In the genomic region with DNA sequence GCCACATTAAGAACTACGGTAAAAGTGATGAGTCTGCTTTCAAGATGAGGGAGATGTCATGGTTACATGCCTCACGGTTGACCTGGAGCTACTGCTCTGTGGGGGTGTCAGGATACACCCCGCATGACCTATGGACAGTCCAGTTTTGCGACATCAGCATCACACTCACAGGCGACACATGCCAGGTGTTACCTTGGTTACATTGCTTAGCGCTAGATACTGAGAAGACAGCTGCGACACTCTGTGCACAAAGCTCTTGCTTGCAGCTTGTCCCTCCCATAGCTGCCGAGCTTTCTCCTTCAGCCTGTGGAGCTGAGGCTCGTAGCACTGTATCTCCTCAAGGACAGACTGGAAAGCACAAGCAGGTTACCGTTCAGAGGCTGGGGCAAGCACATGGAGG, we compare ENCODE assay signal across 13 mouse cellular contexts.
DNase-seq lines count a peak whose midpoint lies in the region; ATAC-seq and TF ChIP-seq lines count a peak whose summit lies in the region.
"Had no signal": no experiment of that assay in that cellular context is flagged by ENCODE, and none has a peak within 500 bp of the region (broad histone marks: within the 10 kb centered on the region; RNA-seq: fewer than 3 reads in every experiment).

No protein-coding gene starts in this region.

- no peak overlapping the region for H3K27ac ChIP-seq in liver, postnatal 0 days (ENCODE audit: low read depth)
- no peak overlapping the region for H3K27ac ChIP-seq in liver, embryonic 12.5 days
- no peak overlapping the region for H3K27ac ChIP-seq in lung, postnatal 0 days (ENCODE audit: low read length)
- H3K27ac ChIP-seq: midbrain, embryonic 12.5 days had no signal

- no peaks in the 10 kb centered on the region for H3K4me1 ChIP-seq in liver, postnatal 0 days (ENCODE audit: insufficient read depth)
- no peaks in the 10 kb centered on the region for H3K4me1 ChIP-seq in liver, embryonic 12.5 days
- no peaks in the 10 kb centered on the region for H3K4me1 ChIP-seq in lung, postnatal 0 days (ENCODE audit: insufficient read depth, low read depth, low read length)
- H3K4me1 ChIP-seq: heart, embryonic 12.5 days; midbrain, embryonic 12.5 days had no signal

- H3K4me2 ChIP-seq in liver, postnatal 0 days (ENCODE audit: low read depth, low read length) = no peak overlapping the region
- no peak overlapping the region for H3K4me2 ChIP-seq in liver, embryonic 12.5 days
- H3K4me2 ChIP-seq in lung, postnatal 0 days (replicated peaks; ENCODE audit: low read depth, low read length) = no peak overlapping the region
- H3K4me2 ChIP-seq: heart, embryonic 12.5 days; midbrain, embryonic 12.5 days had no signal

- peak; percentile 56 for ATAC-seq in liver, postnatal 0 days
- ATAC-seq in liver, embryonic 12.5 days = no peak
- peak; percentile 35; the same call in 1 of the 2 replicates for ATAC-seq in granulocyte monocyte progenitor cell, adult 5-6 weeks (replicated peaks; ENCODE audit: poor library complexity, severe bottlenecking)
- ATAC-seq in lung, postnatal 0 days = no peak
- ATAC-seq: activated CD4-positive, CD25-positive, alpha-beta regulatory T cell, adult 4 months had no signal

- no peaks in the 10 kb centered on the region for H3K9me3 ChIP-seq in liver, postnatal 0 days (ENCODE audit: low read length)
- H3K9me3 ChIP-seq in liver, embryonic 12.5 days (replicated peaks) = no peaks in the 10 kb centered on the region
- no peaks in the 10 kb centered on the region for H3K9me3 ChIP-seq in lung, postnatal 0 days (ENCODE audit: low read length)
- H3K9me3 ChIP-seq: heart, embryonic 12.5 days; midbrain, embryonic 12.5 days had no signal

- WGBS in liver, postnatal 0 days (ENCODE audit: insufficient replicate concordance) = 66% methylated on average over 10 of the region's 10 CpGs
- 67% methylated on average over 10 of the region's 10 CpGs for WGBS in liver, embryonic 12.5 days (ENCODE audit: insufficient replicate concordance)
- 54% methylated on average over 10 of the region's 10 CpGs for WGBS in lung, postnatal 0 days

- H3K9ac ChIP-seq in liver, postnatal 0 days (replicated peaks) = no peak overlapping the region
- H3K9ac ChIP-seq in liver, embryonic 12.5 days = no peak overlapping the region
- no peak overlapping the region for H3K9ac ChIP-seq in lung, postnatal 0 days (replicated peaks; ENCODE audit: low read depth)
- H3K9ac ChIP-seq: heart, embryonic 12.5 days; midbrain, embryonic 12.5 days had no signal

- H3K27me3 ChIP-seq in liver, postnatal 0 days (ENCODE audit: insufficient read depth, low read length) = no peaks in the 10 kb centered on the region
- H3K27me3 ChIP-seq in liver, embryonic 12.5 days (replicated peaks) = no peaks in the 10 kb centered on the region
- H3K27me3 ChIP-seq in lung, postnatal 0 days (replicated peaks; ENCODE audit: insufficient read depth, low read length) = no peaks in the 10 kb centered on the region
- H3K27me3 ChIP-seq: heart, embryonic 12.5 days; midbrain, embryonic 12.5 days had no signal

- H3K36me3 ChIP-seq in liver, postnatal 0 days (replicated peaks; ENCODE audit: insufficient read depth, low read length) = no peaks in the 10 kb centered on the region
- H3K36me3 ChIP-seq in liver, embryonic 12.5 days = no peaks in the 10 kb centered on the region
- 0 out of 2 replicates have a peak, but pooled peaks cover under 1% of the 10 kb centered on the region for H3K36me3 ChIP-seq in lung, postnatal 0 days (ENCODE audit: insufficient read depth, low read length)
- H3K36me3 ChIP-seq: midbrain, embryonic 12.5 days had no signal

- TF ChIP-seq CTCF in liver, postnatal 0 days (IDR thresholded peaks at IDR 0.05; ENCODE audit: low read depth) = no peak
- TF ChIP-seq CTCF in lung, postnatal 0 days (IDR thresholded peaks at IDR 0.05) = no peak

- peak; percentile 15 to 17 for DNase-seq in gastrocnemius, adult 8-10 months (ENCODE audit: low spot score in 2 of 2)
- DNase-seq in gastrocnemius, postnatal 25 days = no peak
- no peak for DNase-seq in liver, postnatal 0 days
- peak; percentile 37 to 47 for DNase-seq in right cerebral cortex, adult 2 months (ENCODE audit: low spot score in 2 of 2)
- DNase-seq in lung, postnatal 0 days (ENCODE audit: low spot score) = no peak
- DNase-seq in spleen, adult 18-20 months = no peak
- DNase-seq: kidney, adult 18-20 months; liver had no signal

- H3K4me3 ChIP-seq in liver, postnatal 0 days (ENCODE audit: low read depth, low read length) = no peak overlapping the region
- H3K4me3 ChIP-seq in liver, embryonic 12.5 days = no peak overlapping the region
- H3K4me3 ChIP-seq in lung, postnatal 0 days (ENCODE audit: low read depth, low read length) = no peak overlapping the region
- H3K4me3 ChIP-seq: heart, embryonic 12.5 days; midbrain, embryonic 12.5 days had no signal

- TF ChIP-seq EP300 in liver, postnatal 0 days (IDR thresholded peaks at IDR 0.05; ENCODE audit: low read depth) = no peak
- no peak for TF ChIP-seq EP300 in lung, postnatal 0 days (IDR thresholded peaks at IDR 0.05)

Comparison
In these comparisons a context has a peak if more than half of its experiments do, and no peak if none do; other contexts are left out.
1. DNase-seq: peak in gastrocnemius, adult 8-10 months (2 of 2) and right cerebral cortex, adult 2 months (2 of 2); none in gastrocnemius, postnatal 25 days (single experiment), liver, postnatal 0 days (single experiment), lung, postnatal 0 days (single experiment) and spleen, adult 18-20 months (0 of 2).
2. ATAC-seq: peak in liver, postnatal 0 days (single experiment) and granulocyte monocyte progenitor cell, adult 5-6 weeks (single experiment); none in liver, embryonic 12.5 days (single experiment) and lung, postnatal 0 days (single experiment).